Mouse (Mus musculus) small intestine, adult 2 months (tissue): Measurements from ENCODE around the gene Ccdc8.

Source experiments
- CTCF ChIP-seq: fragments of 200-500 bp; IDR thresholded peaks from 2 replicates; pipeline ENCODE4 v1.5.1; 2012; ENCODE audit warnings: low read depth, mild to moderate bottlenecking, control low read depth, inconsistent platforms, low read length, moderate library complexity, mixed read lengths; ENCODE audit not compliant: insufficient replicate concordance, insufficient read length; ENCODE audit errors: extremely low read depth
- POLR2A ChIP-seq: fragments of 200-500 bp; IDR thresholded peaks from 2 replicates; pipeline ENCODE4 v1.6.1; 2012; ENCODE audit warnings: low read depth, mild to moderate bottlenecking, control low read depth, inconsistent platforms, low read length, moderate library complexity

GRCm38 (mm10) chr7:16999233-16999632 lies 6.7 kb downstream of the Ccdc8 start:
- TF ChIP-seq POLR2A (no peak), CTCF (no peak)
